In the genomic region with DNA sequence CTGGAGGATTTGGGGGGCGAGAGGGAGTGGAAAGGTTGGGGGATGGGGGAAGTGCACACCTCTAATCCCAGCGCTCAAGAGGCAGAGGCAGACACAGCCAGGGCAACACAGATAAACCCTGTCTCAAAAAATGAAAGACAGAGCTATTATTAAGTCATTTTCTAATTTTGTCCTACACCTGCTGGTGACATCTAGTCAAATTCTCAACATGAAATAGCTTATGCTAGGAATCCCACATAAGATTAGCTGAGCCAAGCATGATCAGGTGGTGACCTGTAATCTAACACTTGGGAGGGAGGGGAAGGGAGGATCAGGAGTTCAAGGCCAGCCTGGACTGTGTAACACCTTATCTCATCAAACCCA, we compare ENCODE assay signal across 7 mouse cellular contexts. TPM values are rescaled to one million over a fixed set of nuclear protein-coding genes. Genes with fewer than 3 reads are reported as not detected.
DNase-seq lines count a peak whose midpoint lies in the region; ATAC-seq and TF ChIP-seq lines count a peak whose summit lies in the region.

No protein-coding gene starts in this region.

- no peaks in the 10 kb centered on the region for H3K27me3 ChIP-seq in thymus, adult 2 months (ENCODE audit: control insufficient read depth, insufficient read depth, low read length)
- no peaks in the 10 kb centered on the region for H3K27me3 ChIP-seq in embryonic facial prominence, embryonic 15.5 days
- H3K27me3 ChIP-seq in intestine, embryonic 14.5 days (replicated peaks; ENCODE audit: control insufficient read depth, insufficient read depth, low read length) = no peaks in the 10 kb centered on the region
- H3K27me3 ChIP-seq in myocyte (ENCODE audit: control insufficient read depth, insufficient read depth, insufficient read length) = no peaks in the 10 kb centered on the region

- 82% methylated on average over 2 of the region's 2 CpGs for WGBS in thymus, adult 2 months
- WGBS in embryonic facial prominence, embryonic 15.5 days = 47% methylated on average over 2 of the region's 2 CpGs
- 33% methylated on average over 2 of the region's 2 CpGs for whole genome bisulfite sequencing in intestine, embryonic 14.5 days

- H3K9me3 ChIP-seq in embryonic facial prominence, embryonic 15.5 days (replicated peaks) = no peaks in the 10 kb centered on the region
- H3K9me3 ChIP-seq in intestine, embryonic 14.5 days (ENCODE audit: control insufficient read depth, low read length) = no peaks in the 10 kb centered on the region

- H3K4me2 ChIP-seq in embryonic facial prominence, embryonic 15.5 days (replicated peaks) = peak overlapping the region; percentile 51
- H3K4me2 ChIP-seq in intestine, embryonic 14.5 days (ENCODE audit: low read length) = peak overlapping the region; percentile 65
- H3K4me2 ChIP-seq in myocyte (ENCODE audit: low read depth) = peak overlapping the region; percentile 89

- DNase-seq in thymus, adult 2 months = no peak
- no peak for DNase-seq in thymus, postnatal 10 days (ENCODE audit: low spot score in 2 of 2)
- no peak for DNase-seq in intestine, embryonic 14.5 days (ENCODE audit: low spot score)
- no peak for DNase-seq in thymus, postnatal 14 days
- DNase-seq in spleen, adult 18-20 months = no peak

- H3K9ac ChIP-seq in embryonic facial prominence, embryonic 15.5 days = no peak overlapping the region; the same call in 1 of the 2 replicates
- peak overlapping the region; percentile 79 for H3K9ac ChIP-seq in intestine, embryonic 14.5 days (ENCODE audit: low read length)

- ATAC-seq in embryonic facial prominence, embryonic 15.5 days (ENCODE audit: insufficient number of reproducible peaks, low FRiP score, low TSS enrichment, low read depth) = no peak
- ATAC-seq in intestine, embryonic 14.5 days (replicated peaks; ENCODE audit: low FRiP score, low TSS enrichment, low read depth) = no peak

- no peak for TF ChIP-seq CTCF in thymus, adult 2 months (IDR thresholded peaks at IDR 0.05; ENCODE audit: borderline replicate concordance, control insufficient read depth, extremely low read depth, insufficient read depth, low read length, poor library complexity)

- H3K27ac ChIP-seq in thymus, adult 2 months (ENCODE audit: control insufficient read depth, insufficient read depth, low read length) = peak overlapping the region; percentile 84; the same call in 1 of the 2 replicates
- H3K27ac ChIP-seq in embryonic facial prominence, embryonic 15.5 days (replicated peaks) = peak overlapping the region; percentile 96
- peak overlapping the region; percentile 93 for H3K27ac ChIP-seq in intestine, embryonic 14.5 days (ENCODE audit: low read depth)

- peaks cover 9% of the 10 kb centered on the region for H3K4me1 ChIP-seq in thymus, adult 2 months (replicated peaks; ENCODE audit: control insufficient read depth, insufficient read depth, low read length)
- peaks cover 12% of the 10 kb centered on the region for H3K4me1 ChIP-seq in embryonic facial prominence, embryonic 15.5 days
- H3K4me1 ChIP-seq in intestine, embryonic 14.5 days (replicated peaks; ENCODE audit: control insufficient read depth, insufficient read depth, low read length) = peaks cover 5% of the 10 kb centered on the region

- H3K36me3 ChIP-seq in thymus, adult 2 months (ENCODE audit: control insufficient read depth, insufficient read depth, low read length) = peaks cover 20% of the 10 kb centered on the region
- peaks cover 21% of the 10 kb centered on the region for H3K36me3 ChIP-seq in embryonic facial prominence, embryonic 15.5 days
- peaks cover 29% of the 10 kb centered on the region for H3K36me3 ChIP-seq in intestine, embryonic 14.5 days (ENCODE audit: control insufficient read depth, insufficient read depth, low read length)
- peaks cover 22% of the 10 kb centered on the region for H3K36me3 ChIP-seq in myocyte (ENCODE audit: control insufficient read depth, insufficient read depth)

- peaks cover 36% of the 10 kb centered on the region for H3K79me2 ChIP-seq in myocyte (ENCODE audit: control insufficient read depth, insufficient read depth)

- TF ChIP-seq POLR2A in thymus, adult 2 months (IDR thresholded peaks at IDR 0.05; ENCODE audit: control insufficient read depth, extremely low read depth, insufficient read depth, low read length, poor library complexity) = no peak
- TF ChIP-seq POLR2A in myocyte (IDR thresholded peaks at IDR 0.05; ENCODE audit: insufficient read length, low read depth) = no peak

- H3K4me3 ChIP-seq in thymus, adult 2 months (ENCODE audit: control insufficient read depth, insufficient read depth, low read length) = no peak overlapping the region
- peak overlapping the region; percentile 89 for H3K4me3 ChIP-seq in embryonic facial prominence, embryonic 15.5 days (replicated peaks)
- H3K4me3 ChIP-seq in intestine, embryonic 14.5 days (ENCODE audit: low read depth, low read length) = peak overlapping the region; percentile 74
- H3K4me3 ChIP-seq in myocyte = peak overlapping the region; percentile 74

- no peak overlapping the region for H3ac ChIP-seq in myocyte (ENCODE audit: control insufficient read depth, insufficient read length)

TF ChIP-seq in myocyte, 11 proteins besides CTCF, POLR2A, EP300 and RAD21:
- peak; percentile 54 for TF ChIP-seq USF1 (IDR thresholded peaks at IDR 0.05; ENCODE audit: low read depth)
- no peak for TF ChIP-seq TCF12 (IDR thresholded peaks at IDR 0.05; ENCODE audit: insufficient read depth, poor library complexity, severe bottlenecking)
- peak in 1 of 3 experiments; percentile 76 for TF ChIP-seq MYOG (IDR thresholded peaks at IDR 0.05; ENCODE audit: control insufficient read depth in 1 of 3, insufficient read depth in 1 of 3, insufficient read length in 2 of 3, low read depth in 2 of 3)

RNA-seq across cellular contexts. Expression of a gene that starts 1.0 kb away (rescaled TPM):
- 171 and 180 TPM in 2 replicates for polyA plus RNA-seq in thymus, adult 2 months (2012; rRNA removed)
- 102 and 112 TPM in 2 replicates for polyA plus RNA-seq in embryonic facial prominence, embryonic 15.5 days (2015; fragmentation: Nextera tagmentation; extraction: Ambion mirVana)
- polyA plus RNA-seq in intestine, embryonic 14.5 days (2014; fragmentation: Nextera tagmentation; extraction: Ambion mirVana) = 122 and 136 TPM in 2 replicates
- polyA plus RNA-seq in myocyte (2012; fragmentation: generic; extraction: Trizol) = 27.8 TPM
